Mouse (Mus musculus) layer of hippocampus, postnatal 10 days (tissue): Measurements from ENCODE around the gene Prl2c3. TPM values are rescaled to one million over a fixed set of nuclear protein-coding genes. Genes with fewer than 3 reads are reported as not detected.
"Not testable (repeated sequence)": the region's sequence is repeated elsewhere in the genome, so short reads cannot be mapped to it uniquely, and the experiment has no call there.

Experiments used
- DNase-seq, 2 experiments: peaks; one replicate each; pipeline ENCODE4 v3.0.0; 2021; ENCODE audit warnings: low spot score in 2 of 2
- long read RNA-seq: library from polyadenylated mRNA; stranded (forward); transcript quantifications from one replicate; pipeline ENCODE4 v2.0.0, GENCODE M21; 2023
- total RNA-seq, 2 experiments: library from RNA; stranded (reverse); gene quantifications; 2 replicates each; pipeline ENCODE4 v1.2.3; 2021

The Prl2c3 gene
- total RNA-seq, result not detected
- long read RNA-seq, result 0 reads

GRCm38 (mm10) chr13:12799979-12800378 lies at the start of gene Prl2c3:
Prl2c3 (minus strand) TSS chr13:12800079.
- not testable (repeated sequence) for DNase-seq

- DNase-seq, result not testable (repeated sequence)
These were observed 48.4 kb upstream of the Prl2c3 start for GRCm38 (mm10) chr13:12848254-12848653.

GRCm38 (mm10) chr13:12844701-12845100 lies 44.8 kb upstream of the Prl2c3 start:
- DNase-seq, result not testable (repeated sequence)

GRCm38 (mm10) chr13:12837546-12837945 lies 37.7 kb upstream of the Prl2c3 start:
- DNase-seq, result not testable (repeated sequence)

- no peak for DNase-seq
These were observed 31.9 kb upstream of the Prl2c3 start for GRCm38 (mm10) chr13:12831769-12832168.

GRCm38 (mm10) chr13:12829031-12829430 lies 29.2 kb upstream of the Prl2c3 start:
- no peak for DNase-seq

- not testable (repeated sequence) for DNase-seq
These were observed 24.8 kb upstream of the Prl2c3 start for GRCm38 (mm10) chr13:12824500-12825176.

GRCm38 (mm10) chr13:12813734-12814424 lies 14.0 kb upstream of the Prl2c3 start:
- not testable (repeated sequence) for DNase-seq

- DNase-seq, result no peak
These were observed 9.7 kb upstream of the Prl2c3 start for GRCm38 (mm10) chr13:12809591-12809990.

- DNase-seq, result not testable (repeated sequence)
These were observed 9.1 kb upstream of the Prl2c3 start for GRCm38 (mm10) chr13:12808793-12809512.

GRCm38 (mm10) chr13:12806496-12806895 lies 6.6 kb upstream of the Prl2c3 start:
- DNase-seq, result not testable (repeated sequence)

GRCm38 (mm10) chr13:12769442-12770091 lies 30.3 kb downstream of the Prl2c3 start:
- not testable (repeated sequence) for DNase-seq

Other genes with a start within 250 kb of the Prl2c3 start
- gene Ero1lb, start 234.2 kb downstream of the Prl2c3 start, total RNA-seq, result 1 to 10 TPM; 8.1 to 9.3 TPM
- not detected for gene Prl2c2, start 205.3 kb upstream of the Prl2c3 start, total RNA-seq